26 mouse cellular contexts compared by ENCODE assay signal in the genomic region with DNA sequence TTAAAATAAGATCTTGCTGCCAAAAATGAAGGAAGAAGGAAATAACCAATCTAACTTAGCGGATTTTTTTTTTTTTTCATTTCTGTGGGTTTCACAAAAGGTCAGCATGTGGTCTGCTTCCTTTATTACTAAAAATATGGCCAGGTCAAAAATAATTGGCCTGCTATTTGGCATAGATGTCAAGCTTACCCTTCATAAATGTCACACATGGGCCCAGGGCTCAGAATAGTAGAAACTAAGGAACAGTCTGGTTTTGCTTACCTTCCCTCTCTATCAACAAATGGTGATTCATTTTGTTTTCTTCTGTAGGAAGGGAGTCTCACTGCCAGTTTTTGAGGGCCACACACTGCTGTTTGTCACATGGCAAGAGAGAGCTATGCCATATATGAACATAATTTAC.
"Had no signal": no experiment of that assay in that cellular context is flagged by ENCODE, and none has a peak within 500 bp of the region (broad histone marks: within the 10 kb centered on the region; RNA-seq: fewer than 3 reads in every experiment).

No protein-coding gene starts in this region.

- H3K4me1 ChIP-seq: embryonic facial prominence, embryonic 10.5 days; embryonic facial prominence, embryonic 12.5 days; embryonic facial prominence, embryonic 13.5 days; embryonic facial prominence, embryonic 15.5 days; forebrain, embryonic 10.5 days; forebrain, embryonic 12.5 days; forebrain, embryonic 13.5 days; forebrain, embryonic 15.5 days; heart, embryonic 10.5 days had no signal

- H3K4me3 ChIP-seq: embryonic facial prominence, embryonic 10.5 days; embryonic facial prominence, embryonic 12.5 days; embryonic facial prominence, embryonic 13.5 days; embryonic facial prominence, embryonic 15.5 days; erythroblast, embryonic 14.5 days; forebrain, embryonic 10.5 days; forebrain, embryonic 12.5 days; forebrain, embryonic 13.5 days; forebrain, embryonic 15.5 days; gastrocnemius, adult 2 months; heart, adult 2 months; heart, embryonic 10.5 days had no signal

- DNase-seq: cerebellum, postnatal 10 days; cerebellum, postnatal 14 days; cerebellum, postnatal 25 days; cerebellum, postnatal 36 days; embryo, embryonic 11 days; forebrain, postnatal 0 days; gastrocnemius, adult 2 months; gastrocnemius, postnatal 10 days; gastrocnemius, postnatal 14 days; gastrocnemius, postnatal 25 days; gastrocnemius, postnatal 36 days; heart, adult 11 months; heart, adult 18-20 months; heart, adult 2 months had no signal

- H3K27me3 ChIP-seq: embryonic facial prominence, embryonic 12.5 days; embryonic facial prominence, embryonic 13.5 days; embryonic facial prominence, embryonic 15.5 days; forebrain, embryonic 12.5 days; forebrain, embryonic 13.5 days; forebrain, embryonic 15.5 days had no signal

- ATAC-seq: forebrain, embryonic 13.5 days; forebrain, embryonic 14.5 days; forebrain, embryonic 15.5 days; forebrain, embryonic 16.5 days; forebrain, postnatal 0 days had no signal

- H3K27ac ChIP-seq: embryonic facial prominence, embryonic 10.5 days; embryonic facial prominence, embryonic 12.5 days; embryonic facial prominence, embryonic 13.5 days; embryonic facial prominence, embryonic 15.5 days; forebrain, embryonic 10.5 days; forebrain, embryonic 12.5 days; forebrain, embryonic 13.5 days; forebrain, embryonic 15.5 days; gastrocnemius, adult 2 months; heart, adult 2 months; heart, embryonic 10.5 days had no signal
